Mouse (Mus musculus) fat pad, adult 2 months (tissue): ENCODE data around the gene Tmc8.
"Not testable (repeated sequence)": the region's sequence is repeated elsewhere in the genome, so short reads cannot be mapped to it uniquely, and the experiment has no call there.

Source experiments
- DNase-seq: peaks from one replicate; pipeline ENCODE4 v3.0.0-alpha.2; 2011; ENCODE audit warnings: low read depth, low spot score; ENCODE audit errors: extremely low read depth

The Tmc8 gene

DNA sequence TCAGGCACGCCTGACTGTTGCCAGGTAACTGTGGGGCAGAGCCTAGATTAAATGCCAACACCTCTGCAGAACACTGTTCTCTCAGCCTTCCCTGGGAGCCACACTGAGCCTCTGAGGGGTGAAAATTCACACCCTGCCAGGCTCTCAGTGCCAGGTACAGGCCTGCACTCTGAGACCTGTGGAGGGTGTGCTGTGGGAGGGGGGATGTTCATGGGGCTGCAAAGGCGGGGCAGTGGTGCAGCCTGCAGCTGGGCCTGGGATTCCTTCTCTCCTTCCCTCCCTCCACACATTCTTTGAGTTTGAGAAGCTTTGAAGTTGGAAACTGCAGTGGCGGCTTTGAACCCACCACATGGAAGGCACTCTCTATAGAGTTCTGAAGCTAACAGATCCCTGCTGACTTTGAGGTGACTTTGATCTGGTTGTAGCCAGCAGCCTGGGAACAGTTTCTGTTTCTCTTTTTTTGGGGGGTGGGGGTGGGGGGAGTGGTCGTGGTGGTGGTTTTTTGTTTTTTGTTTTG is 12.2 kb downstream of the Tmc8 start:
- DNase-seq = no peak

DNA sequence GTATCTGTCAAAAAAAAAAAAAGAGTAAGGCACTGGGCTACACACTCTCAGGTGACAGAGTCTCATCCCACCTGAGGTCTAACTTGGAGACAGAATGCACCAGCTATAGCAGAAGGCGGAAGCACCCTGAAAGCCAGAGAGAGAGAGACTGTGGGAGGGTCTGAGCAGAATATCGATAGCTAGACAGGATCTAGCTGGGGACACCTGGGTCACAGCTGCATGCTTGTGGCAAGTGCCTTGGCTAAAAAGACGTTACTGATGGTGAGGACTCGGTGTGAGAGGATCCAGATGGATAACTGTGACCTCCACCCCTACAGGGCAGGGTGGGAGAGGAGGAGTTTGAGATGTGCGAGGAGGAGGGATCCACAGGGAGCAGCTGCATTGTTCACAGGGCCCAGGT is 15.1 kb downstream of the Tmc8 start:
- DNase-seq = no peak

DNA sequence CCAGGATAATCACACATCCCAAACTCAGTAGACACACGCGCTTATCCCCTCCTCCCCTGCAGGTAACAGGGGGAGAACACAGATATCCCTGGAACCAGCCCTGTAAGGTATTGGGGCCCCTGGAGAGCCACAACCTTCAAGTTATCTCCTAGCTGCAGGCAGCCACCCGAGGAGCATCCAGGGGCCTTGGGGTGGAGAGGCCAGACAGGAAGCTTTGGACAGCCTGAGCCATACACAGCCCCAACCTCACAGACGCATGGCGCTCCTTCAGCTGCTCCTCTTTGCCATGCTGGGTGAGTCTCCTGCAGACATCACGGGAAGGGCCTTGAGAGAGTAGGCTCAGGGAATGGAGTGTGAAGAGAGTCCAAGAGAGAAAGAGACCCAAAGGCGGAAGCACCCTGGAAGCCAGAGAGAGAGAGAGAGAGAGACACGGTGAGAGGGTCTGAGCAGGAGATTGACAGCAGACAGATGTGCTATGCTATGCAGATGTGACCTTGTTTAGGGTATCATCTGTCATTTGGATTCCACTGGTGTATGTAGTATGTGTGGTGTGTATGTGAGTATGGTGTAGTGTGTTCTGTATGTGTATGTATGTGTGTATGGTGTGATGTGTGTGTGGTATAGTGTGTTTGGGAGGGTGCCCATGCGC is 15.8 kb downstream of the Tmc8 start, which contains the start of gene 6030468B19Rik:
Gene 6030468B19Rik, plus strand, starts transcription at position 150 of the 649 bp plus-strand sequence.
- DNase-seq = no peak

DNA sequence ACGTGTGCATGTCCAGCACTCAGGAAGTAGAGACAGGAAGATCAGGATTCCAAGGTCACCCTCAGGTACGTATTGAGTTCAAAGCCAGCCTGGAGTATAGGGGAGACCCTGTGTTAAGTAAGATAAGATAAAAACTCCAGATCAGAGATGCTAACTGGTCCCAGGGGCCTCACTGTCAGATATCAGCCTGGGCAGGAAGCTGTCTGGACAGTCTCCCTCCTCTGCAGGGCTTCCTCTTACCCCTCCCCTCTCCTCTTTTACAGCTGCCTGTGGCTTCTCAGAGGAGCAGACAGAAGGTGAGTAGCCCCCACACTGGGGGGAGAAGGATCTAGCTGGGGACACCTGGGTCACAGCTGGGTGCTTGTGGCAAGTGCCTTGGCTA is 16.3 kb downstream of the Tmc8 start:
- no peak for DNase-seq

DNA sequence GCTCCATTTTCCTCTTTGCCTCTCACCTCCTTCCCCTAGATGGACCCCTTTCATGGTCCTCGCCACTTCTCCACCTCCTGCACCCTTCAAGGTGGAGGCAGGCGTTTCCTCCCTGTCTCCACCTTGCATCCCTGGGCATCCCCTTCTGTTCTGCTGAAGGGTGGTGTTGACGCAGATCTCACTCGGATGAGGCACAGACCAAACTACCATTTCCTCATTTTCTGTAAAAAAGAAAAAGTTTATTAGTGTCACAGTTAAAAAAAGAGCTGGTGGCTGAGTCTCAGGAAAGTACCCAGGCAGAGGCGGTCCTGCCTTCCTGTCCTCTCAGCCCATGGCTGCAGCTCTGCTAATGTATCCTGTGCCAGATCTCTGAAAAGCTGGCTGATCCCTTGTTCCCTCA is 17.3 kb downstream of the Tmc8 start:
- DNase-seq = no peak

DNA sequence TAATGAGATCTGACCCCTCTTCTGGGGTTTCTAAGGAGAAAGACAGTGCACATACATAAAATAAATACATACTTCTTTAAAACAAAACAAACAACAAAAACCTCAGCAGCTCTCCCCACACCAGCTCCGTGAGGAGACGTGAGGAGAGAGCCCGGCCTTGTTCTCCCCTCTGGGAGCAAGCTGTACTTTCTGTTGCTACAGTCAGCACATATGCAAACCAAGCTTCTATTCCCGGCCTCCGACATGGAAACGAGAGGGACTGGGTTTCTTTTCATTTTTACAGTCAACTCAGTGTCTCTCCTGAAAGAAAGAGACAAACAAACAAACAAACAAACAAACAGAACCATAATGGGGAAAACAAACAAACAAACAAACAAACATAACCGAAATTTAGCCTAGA is 18.2 kb downstream of the Tmc8 start:
- DNase-seq = no peak

DNA sequence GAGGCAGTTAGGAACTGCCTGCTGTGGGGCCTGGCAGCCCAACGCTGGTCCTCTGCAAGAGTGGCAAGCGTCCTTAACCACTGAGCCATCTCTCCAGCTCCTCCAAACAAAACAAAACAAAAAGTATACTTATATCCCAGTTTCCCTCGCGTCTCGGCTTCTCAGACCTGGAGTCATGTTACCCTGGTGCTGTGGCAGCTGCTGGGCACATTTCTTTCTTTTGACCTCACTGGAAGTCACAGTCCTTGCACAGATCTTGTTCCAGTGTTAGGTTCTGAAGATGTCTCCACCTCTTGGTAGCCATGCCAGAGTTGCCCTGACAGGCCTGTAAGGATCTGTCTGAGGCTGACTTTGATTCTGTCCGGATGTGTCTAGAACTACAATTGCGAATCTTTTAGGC is 19.8 kb downstream of the Tmc8 start:
- DNase-seq = no peak

DNA sequence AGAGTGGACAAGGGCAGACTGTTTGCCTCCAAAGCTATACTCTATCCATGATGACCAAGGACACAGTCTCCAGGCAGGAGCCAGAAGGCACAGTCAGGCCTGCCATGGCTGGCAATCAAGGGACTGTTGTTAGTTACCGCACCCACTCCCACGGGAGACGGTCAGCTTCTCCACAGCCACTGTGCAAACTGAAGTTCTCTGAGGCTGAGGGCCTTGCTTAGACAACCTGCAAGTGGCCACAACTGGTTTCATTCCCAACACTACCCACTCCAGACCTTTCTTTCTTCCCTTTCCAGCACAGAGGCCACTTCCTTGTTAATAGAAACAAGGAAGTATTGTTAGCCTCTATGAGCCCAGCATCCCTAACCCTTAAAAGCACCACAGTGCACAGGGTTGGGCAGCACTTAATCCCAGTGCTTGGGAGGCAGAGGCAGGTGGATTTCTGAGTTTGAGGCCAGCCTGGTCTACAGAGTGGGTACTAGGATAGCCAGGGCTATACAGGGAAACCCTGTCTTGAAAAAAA is 21.4 kb downstream of the Tmc8 start:
- DNase-seq = no peak

DNA sequence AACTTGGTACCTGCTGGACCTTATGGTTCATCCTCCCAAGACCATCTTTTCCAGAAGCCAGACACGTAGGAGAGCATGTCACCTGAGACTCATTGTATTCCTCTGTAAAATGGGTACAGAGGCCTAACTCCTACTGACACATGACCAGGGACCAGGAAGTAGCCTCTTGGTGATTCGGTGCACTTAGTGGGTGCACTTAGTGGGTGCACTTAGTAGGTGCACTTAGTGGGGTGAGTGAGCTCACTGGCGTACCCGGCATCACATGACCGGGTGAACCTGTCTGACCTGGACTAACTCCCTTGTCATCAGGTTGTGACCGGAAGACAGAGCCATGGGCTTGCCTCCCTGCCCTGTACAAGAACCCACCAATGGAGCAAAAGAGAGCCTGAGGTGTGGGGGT is 24.9 kb downstream of the Tmc8 start:
- DNase-seq = no peak

DNA sequence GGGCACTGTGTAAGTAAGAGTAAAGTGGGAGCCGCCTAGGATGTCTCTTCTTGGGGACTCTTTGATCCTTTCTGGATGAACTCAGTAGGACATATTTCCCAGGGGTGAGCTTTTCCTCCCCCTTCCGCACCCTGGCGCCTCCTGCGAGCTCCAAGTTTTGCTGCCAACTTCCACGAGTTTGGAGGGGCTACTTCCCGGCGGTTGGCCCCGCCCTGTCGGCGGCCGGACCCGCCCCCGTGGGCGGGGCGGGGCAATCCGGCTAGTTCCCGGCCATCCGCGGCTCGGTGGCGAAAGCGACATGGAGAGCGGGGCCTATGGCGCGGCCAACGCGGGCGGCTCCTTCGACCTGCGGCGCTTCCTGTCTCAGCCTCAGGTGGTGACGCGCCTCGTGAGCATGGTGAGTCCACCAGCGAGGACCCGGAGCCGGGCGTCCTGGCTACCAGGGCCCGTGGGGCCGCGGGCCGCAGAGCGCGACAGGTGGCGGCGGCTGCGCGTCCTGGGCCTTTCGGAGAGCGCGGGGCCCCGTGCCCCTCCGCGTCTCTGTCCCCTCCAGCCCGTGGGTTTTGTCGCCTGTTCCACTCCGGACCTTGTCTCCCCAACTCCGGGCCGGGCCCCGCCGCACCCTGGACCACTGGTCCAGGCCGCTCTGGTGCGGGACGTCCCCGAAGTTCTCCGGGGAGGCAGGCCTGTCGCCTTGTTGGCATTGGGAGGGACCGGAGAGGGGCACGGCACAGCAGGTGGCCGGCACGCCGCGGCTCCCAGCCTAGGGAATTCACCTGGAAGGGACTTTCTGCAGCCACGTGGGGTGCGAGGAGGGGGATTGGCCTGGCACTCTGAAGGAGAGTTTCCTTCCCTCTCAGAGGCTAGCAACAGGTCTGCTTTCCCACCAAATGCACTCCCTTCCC is 27.8 kb downstream of the Tmc8 start, which contains the start of the genes Gm20708 and Syngr2:
Gene Gm20708, plus strand, starts transcription at position 262 of the 905 bp plus-strand sequence.
Gene Syngr2, plus strand, starts transcription at position 262 of the 905 bp plus-strand sequence.
- no peak for DNase-seq

DNA sequence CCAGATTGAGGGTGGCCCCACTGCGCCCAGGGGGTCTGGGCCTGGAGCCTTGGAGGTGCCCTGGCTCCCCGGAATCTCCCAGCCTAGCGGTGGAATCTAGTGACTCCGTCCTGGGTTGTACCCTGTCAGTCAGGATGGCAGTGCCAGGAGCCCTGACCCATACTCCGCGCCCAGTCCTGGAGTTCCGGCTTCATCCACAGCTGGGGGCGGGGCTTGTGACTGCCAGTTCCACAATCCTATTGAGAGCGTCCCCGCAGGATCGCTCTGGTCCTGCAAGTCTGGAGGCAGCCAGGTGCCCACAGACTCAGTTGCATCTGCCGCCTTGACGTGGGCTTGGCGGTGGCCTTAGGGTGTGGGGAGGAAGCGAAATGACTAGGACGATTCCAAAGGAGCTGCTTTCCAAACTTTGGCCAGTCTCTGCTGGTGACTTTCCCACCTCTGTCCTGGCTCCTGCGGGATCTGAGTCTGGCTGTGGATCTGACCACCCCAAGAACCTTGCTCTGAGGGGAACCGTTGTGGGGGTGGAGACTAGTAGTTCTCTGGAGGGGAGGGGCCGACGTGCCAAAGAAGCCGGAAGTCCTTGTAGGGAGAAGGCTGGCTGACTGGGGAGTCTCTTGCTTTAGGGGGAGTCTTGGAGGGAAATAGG is 28.6 kb downstream of the Tmc8 start:
- DNase-seq = no peak

DNA sequence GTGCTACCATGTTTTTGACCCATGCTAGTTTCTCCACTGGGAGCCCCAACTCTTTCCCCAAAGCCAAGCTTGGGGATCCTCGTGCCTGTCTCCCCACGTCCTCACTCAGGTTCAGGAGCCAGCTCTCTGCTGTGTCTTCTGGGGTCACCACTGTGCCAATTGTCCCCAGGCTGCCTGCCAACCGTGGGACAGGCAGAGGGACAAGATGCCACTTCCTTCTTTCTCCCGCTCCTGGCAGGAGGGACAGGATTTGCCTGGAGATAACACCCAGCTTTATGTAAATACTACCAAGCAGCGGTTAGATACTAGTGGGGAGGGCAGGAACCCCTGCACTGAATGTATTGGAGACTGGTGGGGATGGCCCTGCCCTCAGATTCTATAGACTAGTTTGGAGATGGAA is 32.0 kb downstream of the Tmc8 start:
- DNase-seq = no peak

DNA sequence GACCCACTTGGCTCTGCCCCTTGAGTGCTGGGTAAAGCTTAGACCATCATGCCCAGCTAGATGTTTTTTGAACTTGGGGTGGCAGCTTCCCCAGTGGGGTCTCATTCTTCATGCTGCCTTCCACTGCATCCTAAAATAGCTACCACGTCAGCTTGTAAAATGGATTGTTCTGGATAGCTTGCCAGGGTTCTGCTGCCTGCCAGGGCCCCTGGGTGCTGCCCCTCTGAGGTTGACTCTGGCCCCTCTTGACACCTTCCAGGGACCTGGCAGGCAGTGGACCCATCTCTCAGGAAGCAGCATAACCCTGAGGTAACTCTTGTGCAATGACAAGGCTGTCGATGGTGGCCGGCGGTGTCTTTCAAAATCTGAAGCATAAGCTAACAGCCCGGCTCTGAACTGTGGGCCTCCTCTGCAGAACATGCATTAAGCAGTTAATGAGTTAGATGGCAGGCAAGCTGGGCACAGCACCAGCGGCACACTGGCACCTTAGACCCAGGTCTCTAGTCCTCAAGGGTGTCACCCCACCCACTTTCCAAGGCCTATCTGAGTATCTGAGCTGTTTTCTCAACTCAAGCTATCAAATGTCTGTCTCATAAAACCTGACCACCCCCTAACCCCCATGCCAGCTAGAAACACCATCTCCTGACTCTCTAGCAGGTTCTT is 33.0 kb downstream of the Tmc8 start:
- DNase-seq = no peak

DNA sequence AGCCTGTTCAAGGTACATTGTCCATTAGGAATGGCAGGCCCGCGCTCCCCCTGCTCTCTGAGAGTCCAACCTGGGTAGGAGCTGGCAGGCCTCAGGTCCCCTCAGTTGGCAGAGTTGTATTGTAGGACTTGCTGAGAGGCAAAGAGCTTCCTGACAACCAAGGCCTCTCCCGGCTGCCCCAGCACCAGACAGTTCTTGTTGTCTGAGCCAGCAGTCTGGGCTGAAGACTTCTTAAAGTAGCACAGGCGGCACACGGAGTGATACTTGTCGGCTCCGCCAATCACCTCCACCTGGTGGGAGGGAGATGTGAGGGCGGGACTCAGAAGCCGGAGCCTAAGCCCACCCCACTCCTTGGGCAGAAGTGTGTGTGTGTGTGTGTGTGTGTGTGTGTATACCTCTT is 34.0 kb downstream of the Tmc8 start:
- not testable (repeated sequence) for DNase-seq

DNA sequence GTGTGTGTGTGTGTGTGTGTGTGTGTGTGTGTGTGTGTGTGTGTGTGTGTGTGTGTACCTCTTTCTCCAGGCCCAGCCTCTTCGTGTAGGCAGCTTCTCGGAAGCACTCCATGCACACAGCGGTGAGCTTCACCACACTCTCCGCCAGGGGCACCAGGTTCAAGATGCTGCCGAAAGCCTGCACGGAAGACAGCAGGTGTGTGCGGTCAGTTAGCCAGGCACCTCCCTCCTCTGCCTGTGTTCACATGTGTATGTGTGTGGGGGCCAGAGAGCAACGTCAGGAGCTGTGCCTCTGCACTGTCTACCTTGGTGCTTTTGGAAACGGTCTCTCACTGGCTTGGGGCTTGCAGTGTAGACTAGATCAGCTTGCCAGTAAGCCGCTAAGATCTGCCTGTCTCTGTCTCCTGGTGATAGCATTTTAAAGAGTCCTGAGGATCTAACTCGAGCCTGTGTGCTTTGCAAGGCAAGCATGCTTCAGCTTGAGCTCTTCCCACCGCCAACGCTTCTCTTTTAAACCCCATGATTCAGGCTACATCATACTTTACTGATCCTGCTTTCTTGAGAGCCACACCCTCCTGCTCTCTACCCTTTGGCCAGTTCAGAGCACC is 34.6 kb downstream of the Tmc8 start:
- DNase-seq = no peak

DNA sequence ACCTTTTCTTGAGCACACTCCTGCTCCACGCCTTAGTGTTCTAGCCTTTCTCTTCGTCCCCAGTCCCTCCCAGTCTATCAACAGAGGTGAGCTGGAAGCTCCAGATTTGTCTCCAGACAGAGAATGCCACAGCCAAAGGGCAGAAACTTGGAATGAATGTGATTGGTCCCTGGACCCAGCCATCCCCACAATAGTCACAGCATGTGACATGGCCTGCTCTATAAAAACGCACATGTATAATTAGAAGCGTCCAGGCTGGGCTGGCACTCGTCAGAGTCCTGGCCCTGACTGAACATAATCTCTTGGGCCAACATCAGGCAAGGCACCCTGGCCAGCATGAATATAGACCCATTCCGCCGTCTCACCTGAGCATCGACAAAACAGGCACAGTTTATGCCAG is 37.2 kb downstream of the Tmc8 start:
- DNase-seq = no peak

DNA sequence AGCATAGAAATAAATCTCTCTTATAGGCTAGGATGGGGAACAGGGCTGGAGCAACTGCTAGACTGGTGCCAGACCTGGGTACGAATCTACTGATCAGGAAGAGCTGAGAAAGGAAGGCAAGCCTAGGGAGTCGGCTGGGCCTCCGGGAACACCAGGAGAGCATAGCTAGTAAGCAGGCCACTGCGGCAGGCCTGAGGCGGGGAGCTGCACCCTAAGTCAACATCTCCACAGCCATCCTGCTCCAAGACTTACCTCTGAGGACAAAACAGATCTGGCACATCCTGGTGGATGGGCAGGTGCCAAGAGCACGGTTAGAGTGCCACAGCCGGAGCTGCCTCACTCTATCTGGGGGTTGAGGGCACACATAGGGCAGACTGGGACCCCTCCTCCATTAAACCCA is 38.3 kb downstream of the Tmc8 start:
- no peak for DNase-seq

DNA sequence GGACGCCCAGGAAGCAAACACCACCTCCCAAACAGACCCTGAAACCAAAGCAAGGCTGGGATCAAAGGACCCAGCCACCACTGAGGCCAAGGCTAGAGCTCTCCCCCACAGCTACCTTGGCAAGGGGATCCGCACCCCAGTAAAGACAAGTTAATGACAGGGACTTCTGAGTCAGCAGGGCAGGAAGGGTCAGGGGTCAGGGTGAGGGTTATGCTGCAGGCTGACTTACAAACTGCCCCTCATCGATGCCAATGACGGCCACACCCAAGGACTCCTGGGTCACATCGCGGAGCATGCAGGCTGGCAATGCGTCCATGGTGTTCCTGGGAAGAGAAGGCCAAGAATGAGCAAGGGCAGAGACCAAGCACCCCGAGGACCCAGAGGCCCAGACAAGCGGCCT is 40.0 kb downstream of the Tmc8 start:
- DNase-seq = no peak

DNA sequence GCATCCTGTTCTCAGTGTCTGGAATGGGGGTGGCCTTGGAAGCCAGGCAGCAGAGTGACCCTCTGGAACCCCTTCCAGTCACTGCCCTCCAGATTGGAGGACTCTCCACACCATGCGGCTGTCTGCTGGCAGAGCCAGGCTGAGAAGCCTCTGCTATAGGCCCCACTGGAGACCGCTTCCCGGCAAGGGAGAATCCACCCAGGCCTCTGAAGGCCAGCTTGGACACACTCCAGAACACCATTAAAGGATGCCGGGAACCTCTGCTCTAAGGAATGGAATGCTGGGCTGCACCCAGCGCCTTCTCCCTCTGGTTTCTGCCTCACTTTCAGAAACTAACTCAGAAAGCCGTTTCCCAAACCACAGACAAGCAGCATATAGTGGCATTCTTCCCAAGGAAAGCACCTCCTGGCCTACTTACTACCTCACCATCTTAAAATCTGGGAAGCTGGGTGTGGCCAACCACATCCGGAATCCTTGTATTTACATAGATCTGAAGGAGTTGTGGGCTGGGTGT is 40.9 kb downstream of the Tmc8 start:
- no peak for DNase-seq

DNA sequence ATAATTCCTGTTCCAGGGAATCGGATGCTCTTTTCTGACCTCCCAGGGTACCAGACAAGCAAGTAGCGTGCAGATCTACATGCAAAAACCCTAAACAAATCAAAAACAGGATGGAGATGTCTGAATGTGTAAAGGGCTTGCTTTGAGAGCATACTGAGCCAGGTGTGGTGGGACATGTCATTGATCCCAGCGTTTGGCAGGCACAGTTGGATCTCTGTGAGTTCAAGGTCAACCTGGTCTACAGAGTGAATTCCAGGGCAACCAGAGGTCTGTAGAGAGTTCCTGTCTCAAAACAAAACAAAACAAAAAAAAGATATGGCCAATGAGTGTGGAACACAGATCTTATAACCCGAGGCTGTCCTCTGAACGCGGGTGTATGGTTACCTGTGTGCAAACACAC is 41.5 kb downstream of the Tmc8 start:
- no peak for DNase-seq
